Mouse (Mus musculus) sigmoid colon, adult 10 weeks (tissue): ENCODE measurements around the gene Prkab1. TPM values are rescaled to one million over a fixed set of nuclear protein-coding genes. Genes with fewer than 3 reads are reported as not detected.

Experiments
- polyA plus RNA-seq: library from polyadenylated mRNA; stranded (reverse); fragments of 350-450 nt; fragmentation: Illumina TruSeq; extraction: RNeasy Lipid Tissue Mini Kit (QIAGEN cat#74804); gene quantifications from one replicate; pipeline ENCODE4 v1.2.3, GENCODE M21; 2014; ENCODE audit warnings: low read depth, low replicate concordance

Gene Prkab1
- polyA plus RNA-seq, result 37.5 TPM

GRCm38 (mm10) chr5:116024327-116024739 lies at the start of gene Prkab1:
Gene Prkab1 (minus strand): TSS chr5:116024508.

Other genes starting within 250 kb of the Prkab1 start
- gene Cit, start 179.2 kb downstream of the Prkab1 start, polyA plus RNA-seq, result 2.7 TPM
- gene Tmem233, start 58.7 kb upstream of the Prkab1 start, polyA plus RNA-seq, result not detected